Mouse (Mus musculus) embryonic facial prominence, embryonic 15.5 days (tissue): ENCODE measurements around the gene Dand5. TPM values are rescaled to one million over a fixed set of nuclear protein-coding genes. Genes with fewer than 3 reads are reported as not detected.

Experiments
- ATAC-seq: fragments of 200-750 bp; cut with Nextera tagmentation; 2 replicates; pipeline ENCODE4 v1.8.0; 2017; ENCODE audit warnings: low read depth, moderate TSS enrichment; ENCODE audit not compliant: insufficient number of reproducible peaks, low FRiP score, low TSS enrichment
- H3K27ac ChIP-seq: fragments of 300-500 bp; sonication (generic); replicated peaks from 2 replicates; pipeline ENCODE4 v1.5.1; 2015; ENCODE audit warnings: mild to moderate bottlenecking, inconsistent platforms
- H3K27me3 ChIP-seq: fragments of 300-500 bp; sonication (generic); 2 replicates; pipeline ENCODE4 v1.6.1; 2015; ENCODE audit warnings: inconsistent platforms
- H3K36me3 ChIP-seq: fragments of 300-500 bp; sonication (generic); 2 replicates; pipeline ENCODE4 v1.6.1; 2015; ENCODE audit warnings: mild to moderate bottlenecking, inconsistent platforms
- H3K4me1 ChIP-seq: fragments of 300-500 bp; sonication (generic); 2 replicates; pipeline ENCODE4 v1.6.1; 2015; ENCODE audit warnings: inconsistent platforms
- H3K4me2 ChIP-seq: fragments of 300-500 bp; sonication (generic); replicated peaks from 2 replicates; pipeline ENCODE4 v1.6.1; 2015; ENCODE audit warnings: mild to moderate bottlenecking, inconsistent platforms
- H3K4me3 ChIP-seq: fragments of 300-500 bp; sonication (generic); replicated peaks from 2 replicates; pipeline ENCODE4 v1.5.1; 2015; ENCODE audit warnings: mild to moderate bottlenecking, inconsistent platforms
- H3K9ac ChIP-seq: fragments of 300-500 bp; sonication (generic); 2 replicates; pipeline ENCODE4 v1.6.1; 2015; ENCODE audit warnings: inconsistent platforms
- H3K9me3 ChIP-seq: fragments of 300-500 bp; sonication (generic); replicated peaks from 2 replicates; pipeline ENCODE4 v1.6.1; 2016; ENCODE audit warnings: inconsistent platforms
- WGBS: fragments of 180-500 bp; shearing (Covaris S2); methylation state at CpG from one replicate; pipeline ENCODE4 v1.1.7; 2015; 5-methylcytosine and 5-hydroxymethylcytosine counted together
- polyA plus RNA-seq: library from polyadenylated mRNA; unstranded; fragments of >200 nt; fragmentation: Nextera tagmentation; extraction: Ambion mirVana; gene quantifications from 2 replicates; pipeline ENCODE4 v1.2.1, GENCODE M21; 2015

The Dand5 gene
- polyA plus RNA-seq = 8.4 and 8.9 TPM in 2 replicates

DNA sequence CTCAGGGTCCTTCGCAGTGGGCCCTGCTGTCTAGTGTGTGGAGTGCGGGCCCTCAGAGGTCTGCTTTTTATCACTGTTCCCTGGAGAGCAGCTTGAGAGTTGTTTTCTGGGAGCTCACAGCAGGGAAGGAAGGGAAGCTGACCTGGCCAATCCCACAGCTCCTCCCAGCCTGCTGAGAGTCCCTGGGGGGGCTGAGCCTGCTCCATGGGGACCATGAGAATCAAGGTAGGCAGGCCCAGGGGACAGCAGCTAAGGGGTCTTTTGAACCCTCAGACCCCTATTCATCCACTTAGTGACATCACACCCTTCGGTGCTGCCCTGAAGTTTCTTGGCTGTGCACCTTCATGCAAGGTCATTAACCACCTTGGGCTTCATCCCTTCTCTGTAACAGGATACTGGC lies at the start of gene Dand5:
Gene Dand5, minus strand, starts transcription at position 101 of the 400 bp plus-strand sequence.
- H3K27me3 ChIP-seq = no peaks in the 10 kb centered on the region
- peaks cover 7% of the 10 kb centered on the region; the same call in 1 of the 2 replicates for H3K4me1 ChIP-seq
- WGBS = 35% methylated on average over 3 of the region's 3 CpGs
- H3K9me3 ChIP-seq = no peaks in the 10 kb centered on the region
- H3K36me3 ChIP-seq = no peaks in the 10 kb centered on the region
- H3K9ac ChIP-seq = no peak within 1 kb of the TSS
- ATAC-seq = no peak
- no peak within 1 kb of the TSS for H3K27ac ChIP-seq
- H3K4me3 ChIP-seq = peak within 1 kb of the TSS; percentile 21
- H3K4me2 ChIP-seq = peak within 1 kb of the TSS; percentile 45

DNA sequence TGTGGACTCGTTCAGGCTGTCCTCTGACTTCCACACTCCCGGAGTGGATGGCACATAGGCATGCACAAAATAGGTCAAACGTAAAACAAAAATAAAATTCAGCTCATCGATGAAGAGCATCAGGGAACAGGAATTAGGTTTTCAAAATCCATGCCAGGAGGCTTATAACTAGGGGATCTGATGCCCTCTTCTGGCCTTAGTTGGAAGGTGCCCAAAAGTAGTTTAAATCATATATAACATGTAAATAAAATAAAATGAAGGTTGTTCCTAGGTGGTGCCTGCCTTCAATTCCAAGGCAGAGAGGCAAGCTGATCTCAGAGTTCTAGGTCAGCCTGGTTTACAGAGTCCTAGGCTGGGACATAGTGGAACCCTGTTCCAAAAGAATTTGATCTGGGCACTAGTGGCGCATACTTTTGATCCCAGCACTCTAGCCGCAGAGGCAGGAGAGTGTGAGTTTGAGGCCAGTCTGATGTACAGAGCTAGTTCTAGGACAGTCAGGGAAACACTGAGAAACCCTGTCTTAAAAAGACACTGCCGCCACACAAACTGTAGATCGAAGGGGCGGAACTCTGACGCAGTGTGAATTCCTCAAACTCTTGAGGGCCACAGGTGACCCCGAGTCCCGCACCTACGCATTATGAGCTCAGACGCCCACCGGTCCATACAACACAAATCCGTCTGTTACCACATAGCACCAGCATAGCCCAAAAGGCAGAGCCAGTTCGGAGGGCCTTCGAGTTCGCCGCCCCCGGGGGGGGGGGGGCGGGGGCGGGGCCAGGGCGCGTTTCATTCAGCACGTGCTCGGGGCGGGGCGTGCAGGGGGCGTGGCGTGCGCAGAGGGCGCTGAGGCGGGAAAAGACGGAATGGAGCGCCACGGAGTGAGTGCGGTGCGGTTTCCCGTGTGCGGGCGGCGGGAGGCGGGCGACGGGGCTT lies 49.0 kb upstream of the Dand5 start, which contains the start of gene Syce2:
Gene Syce2, plus strand, starts transcription at position 736 of the 933 bp plus-strand sequence.
- 11% methylated on average over 46 of the region's 46 CpGs for WGBS
- Histone ChIP-seq H3K36me3 (peaks cover 35% of the 10 kb centered on the region), H3K9me3 (no peaks in the 10 kb centered on the region), H3K4me2 (peak within 1 kb of the TSS; percentile 99), H3K9ac (peak within 1 kb of the TSS; percentile 48), H3K4me3 (peak within 1 kb of the TSS; percentile 55), H3K27ac (no peak within 1 kb of the TSS), H3K27me3 (no peaks in the 10 kb centered on the region), H3K4me1 (peaks cover 17% of the 10 kb centered on the region)
- ATAC-seq = peak; percentile 76

DNA sequence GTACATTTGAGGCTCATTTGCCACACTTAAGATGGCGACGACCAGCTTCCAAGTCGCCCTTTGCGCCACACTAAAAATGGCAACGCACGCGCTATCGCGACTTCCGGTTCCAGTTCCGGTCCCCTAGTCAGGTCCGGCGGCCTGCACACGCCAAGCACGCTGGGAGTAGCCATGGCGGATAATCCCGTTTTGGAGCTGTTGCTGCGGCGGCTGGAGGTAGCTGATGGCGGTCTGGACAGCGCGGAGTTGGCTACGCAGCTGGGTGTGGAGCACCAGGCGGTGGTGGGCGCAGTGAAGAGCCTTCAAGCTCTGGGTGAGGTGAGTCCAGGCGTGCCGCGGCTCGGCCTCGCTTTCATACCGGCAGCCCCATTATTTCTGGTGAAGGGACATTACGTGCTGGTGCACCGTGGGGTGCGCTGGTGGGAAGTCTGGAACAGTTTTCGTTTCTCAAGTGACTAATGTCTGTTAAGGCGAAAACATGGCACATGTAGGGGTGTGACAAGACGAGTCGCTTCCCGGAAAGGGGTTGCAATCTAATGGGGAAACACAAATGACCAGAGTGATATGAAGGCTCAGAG lies 34.3 kb upstream of the Dand5 start, which contains the start of gene Farsa:
Gene Farsa, plus strand, starts transcription at position 126 of the 578 bp plus-strand sequence.
- H3K4me2 ChIP-seq = peak within 1 kb of the TSS; percentile 61
- under 1% methylated on average over 39 of the region's 39 CpGs for WGBS
- H3K9me3 ChIP-seq = no peaks in the 10 kb centered on the region
- H3K9ac ChIP-seq = peak within 1 kb of the TSS; percentile 94
- peak; percentile 84 for ATAC-seq
- peaks cover 23% of the 10 kb centered on the region for H3K36me3 ChIP-seq
- no peaks in the 10 kb centered on the region for H3K27me3 ChIP-seq
- H3K27ac ChIP-seq = peak within 1 kb of the TSS; percentile 82
- H3K4me3 ChIP-seq = peak within 1 kb of the TSS; percentile 90
- peaks cover 13% of the 10 kb centered on the region for H3K4me1 ChIP-seq

DNA sequence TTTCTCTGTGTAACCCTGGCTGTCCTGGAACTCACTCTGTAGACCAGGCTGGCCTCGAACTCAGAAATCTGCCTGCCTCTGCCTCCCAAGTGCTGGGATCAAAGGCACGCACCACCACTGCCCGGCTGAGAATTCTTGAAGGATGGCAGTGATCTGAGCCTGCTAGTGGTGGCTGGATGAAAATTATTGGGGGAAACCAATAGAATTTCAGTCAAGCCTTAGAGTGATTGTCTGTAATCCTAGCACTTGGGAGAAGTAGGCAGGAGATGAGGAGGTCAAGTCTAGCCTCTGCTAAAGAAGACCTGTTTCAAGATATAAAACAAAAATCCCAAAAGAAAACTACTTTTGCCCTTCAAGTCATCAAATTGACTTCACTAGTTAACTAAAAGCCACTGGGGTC lies 33.8 kb upstream of the Dand5 start:
- Histone ChIP-seq H3K4me1 (peaks cover 13% of the 10 kb centered on the region), H3K27ac (no peak overlapping the region; the same call in 1 of the 2 replicates), H3K36me3 (peaks cover 18% of the 10 kb centered on the region), H3K9ac (no peak overlapping the region), H3K4me3 (peak overlapping the region; percentile 90), H3K4me2 (peak overlapping the region; percentile 61; the same call in 1 of the 2 replicates), H3K27me3 (no peaks in the 10 kb centered on the region), H3K9me3 (no peaks in the 10 kb centered on the region)
- 91% methylated on average over 3 of the region's 3 CpGs for WGBS
- no peak for ATAC-seq

DNA sequence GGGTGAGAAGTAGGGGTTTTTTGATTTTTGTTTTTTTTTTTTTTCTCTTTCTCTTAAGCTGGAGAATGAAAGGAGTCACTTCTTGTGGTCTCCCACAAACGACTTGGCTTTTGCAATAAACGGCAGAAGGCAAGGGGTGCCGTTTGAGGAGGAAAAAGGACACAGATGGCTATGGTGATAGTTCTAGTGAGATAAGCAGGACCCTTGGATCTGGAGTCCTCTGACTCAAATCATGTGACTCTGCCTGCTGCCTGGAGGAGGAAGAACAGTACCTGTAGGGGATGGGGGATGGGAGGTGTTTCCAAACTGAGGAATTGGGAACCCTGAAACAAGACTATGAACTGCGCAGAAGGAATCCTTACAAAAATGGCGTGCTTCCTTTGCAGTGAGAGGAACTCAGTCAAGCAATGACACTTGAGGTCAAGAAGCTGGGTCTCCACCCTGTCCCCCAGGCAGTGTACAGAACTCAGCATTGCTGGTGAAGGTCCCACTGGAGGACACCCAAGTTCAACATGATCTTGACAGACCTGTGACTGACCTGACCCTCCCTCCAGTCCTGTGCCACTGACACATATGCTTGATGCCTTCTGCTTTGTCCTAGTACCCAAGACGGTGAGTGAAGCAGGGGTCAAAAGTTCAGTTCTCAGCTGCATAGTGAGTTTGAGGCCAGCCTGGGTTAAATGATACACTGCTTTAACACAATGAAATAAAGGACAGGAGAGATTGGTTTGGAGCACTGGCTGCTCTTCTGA lies 25.2 kb upstream of the Dand5 start:
- Histone ChIP-seq H3K36me3 (peaks cover 25% of the 10 kb centered on the region), H3K4me2 (peak overlapping the region; percentile 78), H3K4me3 (peak overlapping the region; percentile 88), H3K27ac (peak overlapping the region; percentile 85), H3K9ac (0 out of 2 replicates have a peak overlapping the region, but pooled peaks have one; percentile 62), H3K27me3 (no peaks in the 10 kb centered on the region), H3K9me3 (no peaks in the 10 kb centered on the region), H3K4me1 (peaks cover 33% of the 10 kb centered on the region)
- 34% methylated on average over 6 of the region's 6 CpGs for WGBS
- ATAC-seq = no peak

DNA sequence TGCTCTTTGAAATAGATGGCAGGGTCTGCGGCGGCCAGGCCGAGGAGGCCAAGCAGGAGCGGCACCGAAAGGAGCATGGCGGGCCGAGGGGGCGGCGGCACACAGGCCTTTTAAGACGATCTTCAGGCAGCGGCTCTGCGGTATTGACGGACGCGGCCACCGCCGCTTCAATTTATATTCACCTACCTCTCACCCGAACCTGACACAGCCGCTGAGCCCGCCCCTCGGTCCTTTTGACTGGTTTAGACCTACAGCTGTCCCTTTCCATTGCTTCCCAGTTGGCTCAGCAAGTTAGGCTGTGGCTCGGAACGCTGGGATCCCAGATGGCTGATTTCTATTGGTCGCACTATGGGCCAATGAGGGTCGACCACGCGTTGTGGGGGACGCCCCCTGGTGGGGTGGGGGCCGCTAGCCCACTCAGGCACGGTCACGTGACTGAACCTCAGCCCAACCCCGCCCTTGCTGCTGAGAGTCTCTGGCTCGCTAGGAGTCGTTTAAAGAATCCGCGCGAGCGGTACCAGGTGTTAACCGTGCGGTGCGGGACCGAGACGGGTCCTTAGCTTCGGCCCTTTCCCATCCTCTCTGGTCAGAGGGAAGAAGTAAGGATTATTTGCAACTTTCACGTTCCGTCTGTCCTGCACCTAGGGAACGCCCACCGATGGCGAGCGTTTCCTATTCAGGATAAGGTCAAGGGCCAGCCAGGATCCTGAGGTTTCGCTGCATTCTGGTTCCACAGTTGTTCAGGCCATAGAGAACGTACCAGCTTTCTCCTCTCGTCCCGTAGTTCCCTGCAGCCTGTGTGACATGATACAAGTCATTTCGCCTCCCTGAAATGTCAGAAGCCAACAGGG lies 24.3 kb upstream of the Dand5 start, which contains the start of gene Calr:
Gene Calr, minus strand, starts transcription at position 213 of the 851 bp plus-strand sequence.
- WGBS = under 1% methylated on average over 55 of the region's 55 CpGs
- Histone ChIP-seq H3K4me2 (peak within 1 kb of the TSS; percentile 78), H3K9ac (peak within 1 kb of the TSS; percentile 92), H3K27ac (peak within 1 kb of the TSS; percentile 88), H3K9me3 (no peaks in the 10 kb centered on the region), H3K4me1 (peaks cover 38% of the 10 kb centered on the region), H3K27me3 (no peaks in the 10 kb centered on the region), H3K4me3 (peak within 1 kb of the TSS; percentile 88), H3K36me3 (peaks cover 34% of the 10 kb centered on the region)
- ATAC-seq = peak; percentile 100

DNA sequence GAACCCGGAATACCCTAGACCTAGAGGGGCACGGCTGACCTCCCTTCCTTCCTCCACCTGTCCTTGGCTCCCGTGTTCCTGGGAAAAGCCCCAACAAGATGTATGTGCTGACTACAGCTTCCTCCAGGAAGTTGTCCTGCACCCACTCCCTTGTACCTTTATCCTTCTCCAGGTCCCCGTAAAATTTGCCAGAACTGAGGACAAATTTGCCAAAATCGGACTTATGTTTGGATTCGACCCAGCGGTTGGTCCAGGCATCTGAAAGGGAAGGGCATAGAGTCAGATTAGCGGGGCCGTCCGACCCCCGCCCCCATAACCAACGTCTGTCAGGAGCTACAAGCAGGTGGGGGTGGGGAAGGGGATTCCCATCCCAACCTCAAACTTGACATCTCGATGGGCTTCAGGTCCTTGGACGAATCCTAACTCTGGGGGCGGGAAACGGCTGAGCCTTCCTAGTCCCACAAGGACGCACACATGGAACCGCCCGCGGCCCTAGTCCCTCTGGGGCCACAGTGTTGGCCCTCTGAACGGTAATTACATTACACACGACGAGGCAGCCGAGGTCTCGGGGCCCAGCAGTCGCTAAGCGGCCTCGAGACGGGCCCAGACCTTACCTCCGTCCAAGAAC lies 23.6 kb upstream of the Dand5 start:
- Histone ChIP-seq H3K9ac (peak overlapping the region; percentile 92), H3K9me3 (no peaks in the 10 kb centered on the region), H3K27ac (peak overlapping the region; percentile 88), H3K36me3 (peaks cover 41% of the 10 kb centered on the region), H3K4me1 (peaks cover 38% of the 10 kb centered on the region), H3K27me3 (no peaks in the 10 kb centered on the region), H3K4me3 (peak overlapping the region; percentile 88), H3K4me2 (peak overlapping the region; percentile 57)
- peak; percentile 6; the same call in 1 of the 2 replicates for ATAC-seq
- under 1% methylated on average over 30 of the region's 30 CpGs for WGBS

DNA sequence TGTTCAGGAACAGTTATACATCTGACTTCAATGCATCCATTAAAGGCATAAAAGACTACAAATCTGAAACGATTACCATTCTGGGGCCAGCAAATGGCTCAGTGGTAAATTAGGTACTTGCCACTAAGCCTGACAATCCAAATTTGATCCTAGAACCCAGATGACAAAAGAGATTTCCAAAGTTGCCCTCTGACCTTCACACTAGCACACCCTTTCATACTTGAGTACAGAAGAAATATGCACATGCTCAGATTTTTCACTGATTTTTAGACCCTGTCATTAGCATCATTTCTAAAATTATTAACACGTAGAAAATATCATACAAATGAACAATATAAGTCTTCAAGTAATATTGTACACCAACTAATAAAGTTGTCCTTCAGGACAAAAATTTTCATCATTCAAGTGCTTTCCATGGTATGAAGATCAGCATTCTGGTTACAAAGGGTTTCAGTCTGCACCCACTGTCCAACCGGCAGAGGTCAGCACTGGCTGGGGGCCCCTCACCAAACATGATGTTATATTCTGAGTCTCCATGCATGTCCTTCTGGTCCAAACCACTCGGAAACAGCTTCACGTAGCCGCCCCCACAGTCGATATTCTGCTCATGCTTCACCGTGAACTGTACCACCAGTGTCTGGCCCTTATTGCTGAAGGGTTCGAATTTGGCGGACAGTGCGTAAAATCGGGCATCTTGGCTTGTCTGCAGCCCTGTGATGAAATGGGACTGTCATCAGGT lies 22.9 kb upstream of the Dand5 start:
- no peaks in the 10 kb centered on the region for H3K9me3 ChIP-seq
- H3K27me3 ChIP-seq = no peaks in the 10 kb centered on the region
- H3K36me3 ChIP-seq = peaks cover 43% of the 10 kb centered on the region
- WGBS = 12% methylated on average over 12 of the region's 12 CpGs
- peak overlapping the region; percentile 88 for H3K27ac ChIP-seq
- peak overlapping the region; percentile 92 for H3K9ac ChIP-seq
- H3K4me1 ChIP-seq = peaks cover 38% of the 10 kb centered on the region
- peak overlapping the region; percentile 57 for H3K4me2 ChIP-seq
- ATAC-seq = no peak
- peak overlapping the region; percentile 88 for H3K4me3 ChIP-seq

DNA sequence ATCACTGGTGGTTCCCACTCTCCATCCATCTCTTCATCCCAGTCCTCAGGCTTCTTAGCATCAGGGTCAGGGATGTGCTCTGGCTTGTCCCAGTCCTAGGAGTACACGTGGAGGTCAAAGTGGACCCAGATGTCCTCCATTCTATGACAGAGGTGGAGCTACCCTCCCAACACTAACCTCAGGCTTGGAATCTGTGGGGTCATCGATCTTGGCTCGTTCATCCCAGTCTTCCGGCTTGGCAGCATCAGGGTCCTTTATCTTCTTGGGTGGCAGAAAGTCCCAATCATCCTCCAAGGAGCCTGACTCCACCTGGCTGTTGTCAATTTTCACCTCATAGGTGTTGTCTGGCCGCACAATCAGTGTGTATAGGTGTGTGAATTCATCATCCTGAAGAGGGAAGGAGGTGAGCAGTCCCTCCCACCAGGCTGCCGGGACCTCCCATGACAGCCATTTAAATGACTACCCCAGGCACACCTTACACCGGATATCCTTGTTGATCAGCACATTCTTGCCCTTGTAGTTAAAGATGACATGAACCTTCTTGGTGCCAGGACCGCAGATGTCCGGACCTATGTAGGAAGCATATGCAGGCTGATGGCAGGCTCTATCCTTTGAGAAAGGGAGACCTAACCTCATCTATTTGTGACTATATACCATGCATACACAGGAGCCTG lies 21.9 kb upstream of the Dand5 start:
- WGBS = 79% methylated on average over 9 of the region's 9 CpGs
- H3K9me3 ChIP-seq = no peaks in the 10 kb centered on the region
- peaks cover 41% of the 10 kb centered on the region for H3K4me1 ChIP-seq
- no peak overlapping the region for H3K27ac ChIP-seq
- peaks cover 43% of the 10 kb centered on the region for H3K36me3 ChIP-seq
- H3K4me3 ChIP-seq = peak overlapping the region; percentile 88
- H3K27me3 ChIP-seq = no peaks in the 10 kb centered on the region
- no peak for ATAC-seq
- H3K9ac ChIP-seq = peak overlapping the region; percentile 29
- peak overlapping the region; percentile 57 for H3K4me2 ChIP-seq
